Mouse (Mus musculus) heart, adult 2 months (tissue): Measurements from ENCODE around the gene Lrrc8a.

Experiments used
- CTCF ChIP-seq: fragments of 200-600 bp; IDR thresholded peaks from 2 replicates; pipeline ENCODE4 v1.8.1; 2022; ENCODE audit warnings: antibody characterized with exemption, mild to moderate bottlenecking, moderate library complexity
- POLR2A ChIP-seq: fragments of 200-500 bp; IDR thresholded peaks from 2 replicates; pipeline ENCODE4 v1.6.1; 2011; ENCODE audit warnings: mild to moderate bottlenecking, low read depth, low read length, control low read depth; ENCODE audit not compliant: insufficient read depth

- TF ChIP-seq CTCF (no peak), POLR2A (no peak)
Observed at GRCm38 (mm10) chr2:30283193-30283592, 45.7 kb downstream of the Lrrc8a start.
